Mouse (Mus musculus): ENCODE data around the gene Senp6.

DNA sequence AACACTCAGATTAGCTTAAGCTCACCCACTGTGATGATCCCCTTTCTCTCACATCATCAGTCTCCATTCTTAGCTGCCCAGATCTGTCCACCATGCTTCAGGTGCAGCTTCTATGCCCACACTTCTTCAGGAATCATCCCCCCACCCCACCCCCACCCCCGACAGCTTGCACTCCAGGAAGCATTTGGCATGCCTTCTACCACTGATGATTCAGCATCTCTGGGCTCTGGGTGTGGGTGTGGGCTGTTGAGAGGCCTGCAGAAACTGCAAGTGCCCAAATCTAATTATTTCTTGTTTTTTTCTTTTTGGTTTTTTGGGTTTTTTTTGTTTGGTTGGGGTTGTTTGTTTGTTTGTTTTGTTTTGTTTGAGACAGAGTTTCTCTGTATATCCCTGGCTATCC is 45.1 kb upstream of the Senp6 start:
- no peak for TF ChIP-seq CTCF (IDR thresholded peaks at IDR 0.05; ENCODE audit: control insufficient read depth, insufficient read depth, low read length)
- TF ChIP-seq POLR2A (IDR thresholded peaks at IDR 0.05; ENCODE audit: borderline replicate concordance, control insufficient read depth, low read depth, low read length): no peak
